Mouse (Mus musculus): ENCODE data around the gene Slc12a6.

Slc12a6 gene

DNA sequence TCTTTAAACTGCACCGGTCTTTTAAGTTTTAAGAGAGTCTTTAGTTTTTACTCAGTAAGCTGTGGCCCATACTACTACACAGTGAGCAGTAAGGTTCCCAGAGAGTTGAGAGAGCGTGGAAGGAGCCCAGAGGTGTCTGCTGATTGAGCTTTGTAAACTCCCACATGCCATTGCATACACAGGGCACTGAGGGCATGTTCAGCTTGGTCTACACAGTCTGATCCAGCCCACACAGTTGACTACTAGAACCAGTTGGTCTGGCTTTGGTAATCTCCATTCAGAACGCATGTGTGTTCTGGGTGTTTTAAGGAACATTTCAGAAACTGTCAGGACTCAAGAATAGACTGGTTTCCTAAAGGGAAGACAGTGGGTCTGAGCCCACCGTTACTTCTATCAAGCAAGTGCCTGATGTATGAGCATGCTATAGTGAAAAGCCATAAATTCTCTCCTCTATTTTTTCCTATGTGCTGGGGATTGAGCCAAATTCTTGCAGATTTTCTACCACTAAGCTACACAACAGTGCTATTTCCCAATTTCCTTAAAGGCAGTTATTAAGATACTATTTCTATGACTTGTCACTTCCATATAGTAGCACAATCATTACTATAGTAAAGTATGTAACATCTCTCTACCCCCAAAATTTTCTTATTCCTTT is 125.8 kb downstream of the Slc12a6 start:
- DNase-seq (ENCODE audit: low spot score in 2 of 2): no peak

DNA sequence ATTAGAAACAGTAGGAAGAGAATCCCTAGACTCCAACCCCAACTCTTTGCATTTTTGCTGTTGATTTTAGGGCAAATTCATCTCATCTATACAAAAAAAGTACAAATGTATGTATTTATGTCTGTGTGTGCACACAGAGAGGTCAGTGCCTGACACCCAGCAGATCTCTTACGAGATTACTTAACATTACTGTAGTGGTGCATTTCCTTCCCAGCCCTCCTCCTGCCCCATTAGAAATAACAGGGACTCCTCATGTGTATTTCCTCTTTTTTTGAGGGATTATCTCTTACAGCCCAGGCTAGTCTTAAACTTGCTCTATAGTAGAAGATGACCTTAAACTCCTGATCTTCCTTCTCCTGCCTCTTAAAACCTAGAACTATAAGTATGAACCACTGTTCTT is 127.1 kb downstream of the Slc12a6 start:
- DNase-seq (ENCODE audit: low spot score in 2 of 2): no peak

DNA sequence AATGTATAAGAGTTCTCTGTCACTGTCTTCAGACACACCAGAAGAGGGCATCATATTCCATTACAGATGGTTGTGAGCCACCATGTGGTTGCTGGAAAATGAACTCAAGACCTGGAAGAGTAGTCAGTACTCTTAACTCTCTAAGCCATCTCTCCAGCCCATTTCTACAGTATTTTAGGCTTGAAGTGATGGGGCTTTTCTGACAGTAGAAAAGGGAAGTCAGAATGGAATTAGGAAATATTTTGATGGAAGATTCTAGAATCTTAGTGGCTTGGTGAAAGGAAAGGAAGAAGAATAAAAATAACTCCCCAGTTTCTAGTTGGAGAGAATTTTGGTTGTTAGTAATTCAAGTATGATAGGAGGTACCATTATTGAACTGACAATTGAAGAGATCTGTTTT is 128.3 kb downstream of the Slc12a6 start:
- no peak for DNase-seq (ENCODE audit: low spot score in 2 of 2)

DNA sequence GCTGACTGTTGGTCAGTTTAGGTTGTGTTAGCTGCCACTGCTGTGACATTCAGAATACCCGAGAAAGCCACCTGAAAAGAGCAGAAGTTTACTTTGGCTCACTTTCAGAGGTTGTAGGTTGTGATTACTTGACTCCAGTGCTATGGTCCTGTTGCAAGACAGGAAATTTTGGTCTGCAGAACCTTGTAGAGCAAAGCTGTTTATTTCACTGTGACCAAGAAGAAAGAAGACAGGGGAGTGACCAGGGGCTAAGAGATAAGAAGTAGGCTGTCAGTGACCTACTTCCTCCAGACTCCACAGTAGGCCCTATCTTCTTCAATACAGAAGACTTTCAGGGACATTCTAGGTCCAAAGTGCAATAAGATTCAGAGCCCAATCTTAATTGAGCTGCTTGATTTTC is 131.0 kb downstream of the Slc12a6 start:
- DNase-seq (ENCODE audit: low spot score in 2 of 2): no peak

DNA sequence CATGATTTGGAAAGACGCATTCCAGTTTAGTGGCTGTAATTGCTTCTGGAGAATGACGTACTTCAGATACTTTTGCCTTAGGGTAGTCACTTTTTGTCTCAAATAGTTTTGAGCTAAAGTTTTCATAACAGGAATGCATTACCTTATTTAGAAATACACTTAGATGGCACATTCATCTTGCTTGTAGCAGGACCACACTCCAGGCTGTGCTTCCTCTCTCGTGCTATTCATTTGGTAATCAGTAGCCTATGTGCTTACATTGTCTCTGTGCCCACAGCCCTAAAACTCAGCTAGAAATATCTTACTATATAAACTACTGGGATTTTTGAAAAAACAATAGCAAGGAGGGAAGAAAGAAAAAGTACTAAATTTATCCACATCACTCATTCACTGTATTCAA is 141.4 kb downstream of the Slc12a6 start:
- DNase-seq (ENCODE audit: low spot score in 2 of 2): no peak
